Mouse (Mus musculus): Measurements from ENCODE around the gene Bhlha15. TPM values are rescaled to one million over a fixed set of nuclear protein-coding genes. Genes with fewer than 3 reads are reported as not detected.

Gene Bhlha15
- polyA plus RNA-seq, 1 experiment from 2014 or later = 0.28 TPM

- H3K27ac ChIP-seq = no peak overlapping the region
- no peak overlapping the region for H3K4me3 ChIP-seq
- WGBS = 78% methylated on average over 6 of the region's 6 CpGs
- H3K9me3 ChIP-seq = no peaks in the 10 kb centered on the region
- no peak for ATAC-seq (ENCODE audit: insufficient number of reproducible peaks, low FRiP score, low TSS enrichment, low read depth)
- peaks cover 21% of the 10 kb centered on the region for H3K4me1 ChIP-seq
- peaks cover 3% of the 10 kb centered on the region; the same call in 1 of the 2 replicates for H3K36me3 ChIP-seq
- H3K27me3 ChIP-seq = no peaks in the 10 kb centered on the region
- H3K4me2 ChIP-seq = no peak overlapping the region
- H3K9ac ChIP-seq = no peak overlapping the region
Observed at GRCm38 (mm10) chr5:144192673-144193072, 2.6 kb downstream of the Bhlha15 start.

- Histone ChIP-seq H3K27ac (no peak overlapping the region), H3K9ac (no peak overlapping the region), H3K27me3 (no peaks in the 10 kb centered on the region), H3K9me3 (no peaks in the 10 kb centered on the region), H3K36me3 (peaks cover 16% of the 10 kb centered on the region), H3K4me2 (no peak overlapping the region), H3K4me1 (peaks cover 19% of the 10 kb centered on the region), H3K4me3 (no peak overlapping the region)
- ATAC-seq (ENCODE audit: insufficient number of reproducible peaks, low FRiP score, low TSS enrichment, low read depth) = no peak
- 67% methylated on average over 7 of the region's 7 CpGs for WGBS
Observed at GRCm38 (mm10) chr5:144194416-144194815, 4.3 kb downstream of the Bhlha15 start.

- ATAC-seq (ENCODE audit: insufficient number of reproducible peaks, low FRiP score, low TSS enrichment, low read depth) = no peak
- no peaks in the 10 kb centered on the region for H3K9me3 ChIP-seq
- H3K4me1 ChIP-seq = 0 out of 2 replicates have a peak, but pooled peaks cover 8% of the 10 kb centered on the region
- H3K27me3 ChIP-seq = no peaks in the 10 kb centered on the region
- H3K4me2 ChIP-seq = no peak overlapping the region
- WGBS = 80% methylated on average over 8 of the region's 8 CpGs
- peaks cover 26% of the 10 kb centered on the region for H3K36me3 ChIP-seq
- no peak overlapping the region for H3K27ac ChIP-seq
- no peak overlapping the region for H3K4me3 ChIP-seq
- H3K9ac ChIP-seq = no peak overlapping the region
Observed at GRCm38 (mm10) chr5:144195567-144195966, 5.5 kb downstream of the Bhlha15 start.

- WGBS = 81% methylated on average over 11 of the region's 11 CpGs
Observed at GRCm38 (mm10) chr5:144200616-144201015, 10.5 kb downstream of the Bhlha15 start.

GRCm38 (mm10) chr5:144202430-144202829 is 12.3 kb downstream of the Bhlha15 start:
- Histone ChIP-seq H3K4me1 (no peaks in the 10 kb centered on the region), H3K27me3 (no peaks in the 10 kb centered on the region), H3K9ac (no peak overlapping the region), H3K4me2 (no peak overlapping the region), H3K4me3 (no peak overlapping the region), H3K36me3 (peaks cover 82% of the 10 kb centered on the region), H3K9me3 (no peaks in the 10 kb centered on the region; the same call in 1 of the 2 replicates), H3K27ac (no peak overlapping the region)
- WGBS = 96% methylated on average over 6 of the region's 6 CpGs
- no peak for ATAC-seq (ENCODE audit: insufficient number of reproducible peaks, low FRiP score, low TSS enrichment, low read depth)

More at GRCm38 (mm10) chr5:144200616-144201015, 10.5 kb downstream of the Bhlha15 start:
- Histone ChIP-seq H3K4me1 (0 out of 2 replicates have a peak, but pooled peaks cover 3% of the 10 kb centered on the region), H3K9ac (no peak overlapping the region), H3K4me3 (no peak overlapping the region), H3K4me2 (no peak overlapping the region), H3K27ac (no peak overlapping the region), H3K27me3 (no peaks in the 10 kb centered on the region), H3K36me3 (peaks cover 68% of the 10 kb centered on the region), H3K9me3 (no peaks in the 10 kb centered on the region; the same call in 1 of the 2 replicates)
- no peak for ATAC-seq (ENCODE audit: insufficient number of reproducible peaks, low FRiP score, low TSS enrichment, low read depth)

GRCm38 (mm10) chr5:144203398-144203959 is 13.4 kb downstream of the Bhlha15 start:
- Histone ChIP-seq H3K4me2 (no peak overlapping the region), H3K27me3 (no peaks in the 10 kb centered on the region), H3K9ac (no peak overlapping the region), H3K36me3 (peaks cover 80% of the 10 kb centered on the region), H3K4me3 (no peak overlapping the region), H3K9me3 (no peaks in the 10 kb centered on the region; the same call in 1 of the 2 replicates), H3K4me1 (no peaks in the 10 kb centered on the region), H3K27ac (no peak overlapping the region)
- WGBS = 89% methylated on average over 10 of the region's 10 CpGs
- no peak for ATAC-seq (ENCODE audit: insufficient number of reproducible peaks, low FRiP score, low TSS enrichment, low read depth)

GRCm38 (mm10) chr5:144204303-144204702 is 14.2 kb downstream of the Bhlha15 start:
- H3K9me3 ChIP-seq = no peaks in the 10 kb centered on the region; the same call in 1 of the 2 replicates
- H3K4me3 ChIP-seq = no peak overlapping the region
- no peaks in the 10 kb centered on the region for H3K27me3 ChIP-seq
- H3K27ac ChIP-seq = no peak overlapping the region
- 92% methylated on average over 12 of the region's 12 CpGs for WGBS
- peaks cover 77% of the 10 kb centered on the region for H3K36me3 ChIP-seq
- no peak for ATAC-seq (ENCODE audit: insufficient number of reproducible peaks, low FRiP score, low TSS enrichment, low read depth)
- no peak overlapping the region for H3K4me2 ChIP-seq
- no peak overlapping the region for H3K9ac ChIP-seq
- no peaks in the 10 kb centered on the region for H3K4me1 ChIP-seq

- Histone ChIP-seq H3K27ac (no peak overlapping the region), H3K27me3 (no peaks in the 10 kb centered on the region), H3K9ac (no peak overlapping the region), H3K9me3 (no peaks in the 10 kb centered on the region; the same call in 1 of the 2 replicates), H3K4me3 (no peak overlapping the region), H3K36me3 (peaks cover 78% of the 10 kb centered on the region), H3K4me1 (no peaks in the 10 kb centered on the region), H3K4me2 (no peak overlapping the region)
- 80% methylated on average over 10 of the region's 10 CpGs for WGBS
- ATAC-seq (ENCODE audit: insufficient number of reproducible peaks, low FRiP score, low TSS enrichment, low read depth) = no peak
Observed at GRCm38 (mm10) chr5:144204911-144205310, 14.8 kb downstream of the Bhlha15 start.

GRCm38 (mm10) chr5:144206069-144206468 is 16.0 kb downstream of the Bhlha15 start:
- Histone ChIP-seq H3K4me1 (no peaks in the 10 kb centered on the region), H3K27ac (no peak overlapping the region), H3K9me3 (no peaks in the 10 kb centered on the region; the same call in 1 of the 2 replicates), H3K4me3 (no peak overlapping the region), H3K4me2 (no peak overlapping the region), H3K9ac (no peak overlapping the region), H3K36me3 (peaks cover 80% of the 10 kb centered on the region), H3K27me3 (no peaks in the 10 kb centered on the region)
- WGBS = 94% methylated on average over 15 of the region's 15 CpGs
- ATAC-seq (ENCODE audit: insufficient number of reproducible peaks, low FRiP score, low TSS enrichment, low read depth) = no peak

GRCm38 (mm10) chr5:144207478-144207877 is 17.4 kb downstream of the Bhlha15 start:
- Histone ChIP-seq H3K27me3 (no peaks in the 10 kb centered on the region), H3K4me2 (no peak overlapping the region), H3K9ac (no peak overlapping the region), H3K4me1 (no peaks in the 10 kb centered on the region), H3K27ac (no peak overlapping the region), H3K4me3 (no peak overlapping the region), H3K9me3 (no peaks in the 10 kb centered on the region; the same call in 1 of the 2 replicates), H3K36me3 (peaks cover 84% of the 10 kb centered on the region)
- 51% methylated on average over 11 of the region's 11 CpGs for WGBS
- no peak for ATAC-seq (ENCODE audit: insufficient number of reproducible peaks, low FRiP score, low TSS enrichment, low read depth)

GRCm38 (mm10) chr5:144214453-144214852 is 24.4 kb downstream of the Bhlha15 start:
- Histone ChIP-seq H3K4me1 (no peaks in the 10 kb centered on the region), H3K4me3 (no peak overlapping the region), H3K27ac (no peak overlapping the region), H3K36me3 (peaks cover 68% of the 10 kb centered on the region), H3K9me3 (no peaks in the 10 kb centered on the region), H3K27me3 (no peaks in the 10 kb centered on the region), H3K4me2 (no peak overlapping the region), H3K9ac (no peak overlapping the region)
- WGBS = 38% methylated on average over 7 of the region's 7 CpGs
- no peak for ATAC-seq (ENCODE audit: insufficient number of reproducible peaks, low FRiP score, low TSS enrichment, low read depth)

- Histone ChIP-seq H3K4me3 (no peak overlapping the region), H3K4me1 (no peaks in the 10 kb centered on the region), H3K9ac (no peak overlapping the region), H3K36me3 (peaks cover 52% of the 10 kb centered on the region), H3K27ac (no peak overlapping the region), H3K9me3 (no peaks in the 10 kb centered on the region), H3K27me3 (no peaks in the 10 kb centered on the region), H3K4me2 (no peak overlapping the region)
- WGBS = 89% methylated on average over 2 of the region's 2 CpGs
- ATAC-seq (ENCODE audit: insufficient number of reproducible peaks, low FRiP score, low TSS enrichment, low read depth) = no peak
Observed at GRCm38 (mm10) chr5:144215992-144216391, 25.9 kb downstream of the Bhlha15 start.

Measured in limb, embryonic 15.5 days (tissue).